7 mouse cellular contexts compared by ENCODE assay signal in genomic region chr10:17722653-17723410, GRCm38 (mm10). TPM values are rescaled to one million over a fixed set of nuclear protein-coding genes. Genes with fewer than 3 reads are reported as not detected.
DNase-seq lines count a peak whose midpoint lies in the region; ATAC-seq lines count a peak whose summit lies in the region.

Gene Cited2 (plus strand): TSS chr10:17723218.

- H3K4me3 ChIP-seq in intestine, embryonic 16.5 days (ENCODE audit: low read length) = peak within 1 kb of the TSS; percentile 95
- H3K4me3 ChIP-seq in midbrain, embryonic 11.5 days (ENCODE audit: low read depth, low read length) = peak within 1 kb of the TSS; percentile 98

- peak; percentile 82 for ATAC-seq in intestine, embryonic 16.5 days
- peak; percentile 86 for ATAC-seq in midbrain, embryonic 11.5 days (ENCODE audit: low FRiP score)

- WGBS in intestine, embryonic 16.5 days = under 1% methylated on average over 55 of the region's 55 CpGs
- whole genome bisulfite sequencing in midbrain, embryonic 11.5 days = 0% methylated on average over 55 of the region's 55 CpGs

- DNase-seq in adrenal gland, adult 2 months = peak; percentile 99
- DNase-seq in embryo, embryonic 11.5 days (ENCODE audit: low read depth, low spot score) = peak; percentile 90
- peak; percentile 94 to 97 for DNase-seq in gastrocnemius, postnatal 4 days (ENCODE audit: low spot score in 2 of 2)
- DNase-seq in left cerebral cortex, postnatal 36 days (ENCODE audit: low spot score in 2 of 2) = peak; percentile 99 to 100
- peak; percentile 100 for DNase-seq in midbrain, embryonic 11.5 days (ENCODE audit: low spot score, missing footprints)
- peak; percentile 97 for DNase-seq in skeletal muscle tissue, adult 2 months (ENCODE audit: low read depth, low spot score)

- H3K27ac ChIP-seq in intestine, embryonic 16.5 days (ENCODE audit: low read length) = peak within 1 kb of the TSS; percentile 99
- H3K27ac ChIP-seq in midbrain, embryonic 11.5 days (ENCODE audit: low read depth, low read length) = peak within 1 kb of the TSS; percentile 99

- peaks cover 19% of the 10 kb centered on the region for H3K4me1 ChIP-seq in intestine, embryonic 16.5 days (ENCODE audit: control insufficient read depth, insufficient read depth, low read length)
- peaks cover 18% of the 10 kb centered on the region for H3K4me1 ChIP-seq in midbrain, embryonic 11.5 days (ENCODE audit: control insufficient read depth, insufficient read depth, low read length)

- H3K27me3 ChIP-seq in intestine, embryonic 16.5 days (replicated peaks; ENCODE audit: control insufficient read depth, insufficient read depth, low read length) = no peaks in the 10 kb centered on the region
- H3K27me3 ChIP-seq in midbrain, embryonic 11.5 days (ENCODE audit: control insufficient read depth, insufficient read depth, low read length) = no peaks in the 10 kb centered on the region

- H3K4me2 ChIP-seq in intestine, embryonic 16.5 days (ENCODE audit: low read depth, low read length) = peak within 1 kb of the TSS; percentile 87
- H3K4me2 ChIP-seq in midbrain, embryonic 11.5 days = peak within 1 kb of the TSS; percentile 79

- no peaks in the 10 kb centered on the region for H3K9me3 ChIP-seq in intestine, embryonic 16.5 days (ENCODE audit: control insufficient read depth, low read length)
- H3K9me3 ChIP-seq in midbrain, embryonic 11.5 days (ENCODE audit: control insufficient read depth, low read length) = no peaks in the 10 kb centered on the region

- intact Hi-C loops in left cerebral cortex, postnatal 36 days (cut with DNase I) = loop anchor here (5.0 to 10.0 kb wide), 9 partner anchors 156 to 1138 kb away; no protein-coding TSS in a partner anchor

- H3K9ac ChIP-seq in intestine, embryonic 16.5 days (ENCODE audit: low read depth, low read length) = peak within 1 kb of the TSS; percentile 96
- H3K9ac ChIP-seq in midbrain, embryonic 11.5 days (ENCODE audit: low read length) = peak within 1 kb of the TSS; percentile 98

- H3K36me3 ChIP-seq in intestine, embryonic 16.5 days (ENCODE audit: control insufficient read depth, insufficient read depth, low read length) = no peaks in the 10 kb centered on the region
- no peaks in the 10 kb centered on the region; the same call in 1 of the 2 replicates for H3K36me3 ChIP-seq in midbrain, embryonic 11.5 days (ENCODE audit: control insufficient read depth, insufficient read depth, low read length)

RNA-seq across cellular contexts. Expression of gene Cited2, which starts in this region (rescaled TPM):
- 10 to 100 TPM; 57.4 to 72.4 TPM for total RNA-seq in adrenal gland, adult 2 months (2021)
- 108 and 109 TPM in 2 replicates for polyA plus RNA-seq in adrenal gland, adult 2 months (2012; rRNA removed)
- 10 to 100 TPM; 37.6 to 41.5 TPM for total RNA-seq in gastrocnemius, postnatal 4 days (2021)
- polyA plus RNA-seq in intestine, embryonic 16.5 days (2015; fragmentation: Nextera tagmentation; extraction: Ambion mirVana) = 21.8 and 41.6 TPM in 2 replicates
- 10 to 100 TPM; 44.2 to 45.0 TPM for total RNA-seq in left cerebral cortex, postnatal 36 days (2021)
- polyA plus RNA-seq in midbrain, embryonic 11.5 days (2014; fragmentation: Nextera tagmentation; extraction: Ambion mirVana) = 90.4 and 95.8 TPM in 2 replicates

Comparison
In these comparisons a context has a peak if more than half of its experiments do, and no peak if none do; other contexts are left out.
1. Peak in every context shown above with its lines: DNase-seq, ATAC-seq, H3K4me3 ChIP-seq and H3K27ac ChIP-seq.